Mouse (Mus musculus) inflammation-experienced regulatory T-cells, adult 16 weeks (primary cell): ENCODE results near the gene Uqcr11. TPM values are rescaled to one million over a fixed set of nuclear protein-coding genes. Genes with fewer than 3 reads are reported as not detected.

Experiments
- polyA plus RNA-seq: library from polyadenylated mRNA; unstranded; fragments of 100-300 nt; shearing (Covaris generic); gene quantifications from one replicate; pipeline ENCODE4 v1.2.1, GENCODE M21; 2017

The Uqcr11 gene
- 258 TPM for polyA plus RNA-seq

DNA sequence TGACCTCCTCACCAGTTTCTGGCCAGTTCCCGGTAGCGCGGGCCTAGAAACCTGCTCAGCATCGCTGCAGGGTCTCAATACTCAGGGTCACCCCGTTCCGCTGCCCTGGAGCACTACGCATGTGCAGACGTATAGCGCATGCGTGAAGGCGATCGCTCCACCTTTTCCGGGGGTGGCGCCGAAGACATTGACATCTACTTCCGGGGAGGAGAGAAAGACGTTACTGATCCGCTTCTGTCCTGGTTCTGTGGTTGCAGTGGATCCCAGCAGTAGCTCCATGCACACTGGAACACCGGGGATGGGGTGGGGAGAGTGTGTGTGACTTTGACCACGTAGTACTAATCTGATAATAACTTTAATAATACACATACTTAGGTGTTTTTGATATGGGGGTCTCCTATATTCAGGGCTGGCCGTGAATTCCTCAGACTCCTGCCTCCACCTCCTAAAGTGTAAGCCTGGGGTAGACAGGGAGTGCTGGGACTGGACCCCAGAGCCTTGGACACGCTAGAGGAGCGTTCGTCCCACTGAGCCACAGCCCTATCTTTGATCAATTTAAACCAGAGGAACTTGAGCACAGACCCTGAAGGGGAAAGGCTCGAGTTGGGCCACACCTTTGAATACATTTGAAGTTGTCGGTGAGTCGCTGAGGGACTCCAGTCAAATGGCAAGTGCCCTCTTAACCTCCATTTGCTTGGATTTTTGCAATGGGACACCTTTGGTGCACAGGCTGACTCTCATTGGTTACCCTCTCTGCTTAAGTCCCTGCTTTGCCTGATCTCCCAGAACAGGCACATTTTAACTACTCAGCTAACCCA, at the start of gene Uqcr11:
Gene Uqcr11 (minus strand): TSS at position 147 of the 818 bp plus-strand sequence.

DNA sequence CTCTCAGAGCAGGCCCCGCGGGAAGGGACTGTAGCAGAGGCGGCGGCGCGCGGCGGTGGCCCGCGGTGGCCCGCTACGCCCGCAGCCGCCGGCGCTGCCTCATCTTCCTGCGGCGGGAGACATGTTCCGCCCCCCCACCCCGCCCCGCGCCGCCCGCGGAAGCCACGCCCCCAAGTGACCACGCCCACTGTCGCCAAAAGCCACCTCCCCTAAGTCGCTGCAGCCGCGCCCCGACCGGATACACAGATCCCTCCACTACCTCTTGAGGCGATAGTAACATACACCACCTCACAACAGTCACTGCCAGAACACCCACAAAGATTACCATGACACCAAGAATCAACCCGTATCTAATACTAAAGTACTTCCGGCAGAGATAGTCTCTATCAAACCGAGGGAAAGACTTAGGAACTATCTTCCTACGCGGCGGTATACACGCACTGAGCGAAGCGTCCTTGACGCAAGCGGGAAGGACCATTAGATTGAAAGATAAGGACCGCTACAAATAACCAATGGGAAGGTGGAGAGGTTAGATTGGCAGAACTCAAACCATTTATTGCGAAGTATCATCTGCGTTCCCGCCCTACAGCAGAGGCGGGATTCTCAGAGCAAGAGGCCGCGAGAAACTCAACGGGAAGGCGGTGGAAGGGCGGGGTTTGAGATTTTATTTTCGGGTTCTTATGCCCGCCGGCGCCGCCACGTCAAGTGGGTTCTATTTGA, 27.0 kb upstream of the Uqcr11 start, which contains the start of gene Tcf3:
Gene Tcf3 (minus strand): TSS at position 135 of the 720 bp plus-strand sequence.

DNA sequence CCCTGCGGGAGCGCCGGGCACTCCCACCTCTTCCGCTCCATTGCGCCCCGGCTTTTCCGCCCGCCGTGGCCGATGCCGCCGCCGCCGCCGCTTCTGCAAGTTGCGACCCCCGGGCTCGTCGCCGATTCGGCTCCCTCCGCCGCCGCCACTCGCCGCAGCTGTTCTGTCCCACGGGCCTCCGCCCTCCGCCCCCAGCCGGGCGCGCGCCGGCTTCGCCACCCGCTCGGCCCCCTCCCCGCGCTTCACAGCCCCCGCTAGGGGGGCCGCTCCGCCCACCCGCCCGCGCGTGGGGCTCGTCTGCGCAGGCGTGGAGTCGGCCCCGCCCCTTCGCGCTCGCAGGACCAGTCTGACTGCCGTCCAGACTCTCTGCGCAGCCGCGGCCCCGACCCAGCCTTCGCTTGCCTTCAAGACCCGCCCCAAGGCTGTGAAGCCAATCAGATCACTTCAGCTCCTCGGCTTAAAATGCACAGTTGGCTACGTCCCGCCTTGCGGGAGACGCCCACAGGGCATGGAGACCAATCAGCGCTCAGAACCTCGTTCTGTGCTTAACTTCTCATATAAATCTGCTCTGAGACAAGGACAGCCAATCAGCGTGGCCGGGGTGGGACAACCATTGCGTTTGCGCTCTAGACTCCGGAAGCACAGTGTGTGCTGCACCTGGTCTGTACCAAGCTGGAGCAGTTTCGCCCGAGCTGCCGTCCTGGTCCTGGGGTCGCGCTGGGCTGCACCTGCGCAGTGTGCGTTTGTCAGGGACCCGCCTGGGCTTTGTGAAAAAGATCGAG, 7.2 kb downstream of the Uqcr11 start, which contains the start of gene Mbd3:
Gene Mbd3 (minus strand): TSS at position 360 of the 782 bp plus-strand sequence.

DNA sequence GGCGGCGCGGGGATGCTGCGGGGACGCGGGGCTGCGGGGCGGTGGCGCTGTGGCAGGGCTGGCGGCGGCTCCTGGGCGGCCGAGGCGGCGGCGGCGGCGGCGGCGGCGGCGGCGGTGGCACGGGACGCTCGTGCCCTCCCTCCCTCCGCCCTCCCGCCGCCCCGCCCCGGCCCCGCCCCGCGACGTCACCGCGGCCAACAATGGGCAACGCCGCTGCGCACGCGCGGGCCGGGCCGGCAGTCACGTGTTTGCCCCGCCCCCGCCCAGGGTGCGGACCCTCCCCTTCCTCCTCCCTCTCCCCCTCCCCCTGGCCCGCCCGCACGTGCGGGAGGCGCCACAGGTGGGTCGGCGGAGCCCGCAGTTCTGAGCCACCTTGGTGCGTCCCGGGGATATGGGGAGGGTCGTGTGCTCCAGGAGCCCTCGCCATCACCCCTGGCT, 19.1 kb downstream of the Uqcr11 start, which contains the start of gene Mex3d:
Gene Mex3d (minus strand): TSS at position 138 of the 438 bp plus-strand sequence.

DNA sequence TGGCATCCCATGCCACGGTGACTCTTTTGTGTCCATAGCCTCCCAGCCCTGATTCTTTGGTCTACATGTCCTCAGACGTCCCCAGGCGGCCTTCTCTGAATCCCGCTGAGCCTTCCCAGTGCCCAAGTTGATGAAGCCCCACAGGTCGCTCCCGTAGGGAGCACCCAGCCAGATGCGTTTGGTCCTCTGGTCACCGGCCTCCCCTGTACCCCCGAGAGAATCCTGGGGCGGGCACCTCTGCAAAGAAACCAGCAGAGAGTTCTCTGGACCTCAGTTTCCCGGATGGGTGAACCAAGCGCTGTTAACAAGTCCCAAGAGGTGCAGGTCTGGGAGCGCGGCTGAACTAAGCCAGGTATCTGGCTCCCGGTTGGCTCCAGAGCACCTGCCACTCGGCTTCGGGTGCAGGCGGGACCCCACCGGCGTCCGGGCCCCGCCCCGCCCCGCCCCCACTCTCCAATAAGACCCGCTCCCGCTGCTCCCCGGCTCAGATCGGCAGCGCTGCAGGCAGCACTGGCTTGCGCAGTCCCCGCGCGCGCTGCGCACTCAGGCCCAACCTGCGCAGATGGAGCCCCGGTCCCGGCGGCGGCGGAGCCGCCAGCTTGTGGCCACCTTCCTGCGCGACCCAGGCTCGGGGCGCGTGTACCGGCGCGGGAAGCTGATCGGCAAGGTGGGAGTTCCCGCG, 50.5 kb downstream of the Uqcr11 start, which contains the start of gene Plk5:
Gene Plk5 (plus strand): TSS at position 459 of the 682 bp plus-strand sequence.

Other genes starting within 250 kb of the Uqcr11 start
- 199 TPM for gene Cirbp, start 240.8 kb downstream of the Uqcr11 start, polyA plus RNA-seq
- 21.6 TPM for gene 1600002K03Rik, start 233.9 kb downstream of the Uqcr11 start, polyA plus RNA-seq
- gene Efna2, start 227.3 kb downstream of the Uqcr11 start, polyA plus RNA-seq = 0.22 TPM
- 145 TPM for gene Mum1, start 180.4 kb downstream of the Uqcr11 start, polyA plus RNA-seq
- 305 TPM for gene Ndufs7, start 157.7 kb downstream of the Uqcr11 start, polyA plus RNA-seq
- gene Gamt, start 145.8 kb downstream of the Uqcr11 start, polyA plus RNA-seq = 1.6 TPM
- 53.8 TPM for gene Dazap1, start 145.3 kb downstream of the Uqcr11 start, polyA plus RNA-seq
- gene Rps15, start 114.4 kb downstream of the Uqcr11 start, polyA plus RNA-seq = 794 TPM
- gene Apc2, start 110.9 kb downstream of the Uqcr11 start, polyA plus RNA-seq = 0.40 TPM
- gene 2310011J03Rik, start 86.3 kb downstream of the Uqcr11 start, polyA plus RNA-seq = 87.1 TPM
- gene Pcsk4, start 77.3 kb downstream of the Uqcr11 start, polyA plus RNA-seq = 26.3 TPM
- gene Reep6, start 76.9 kb downstream of the Uqcr11 start, polyA plus RNA-seq = not detected
- not detected for gene Adamtsl5, start 58.4 kb downstream of the Uqcr11 start, polyA plus RNA-seq
- gene Plk5, start 50.4 kb downstream of the Uqcr11 start, polyA plus RNA-seq = not detected
- 0.29 TPM for gene Mex3d, start 19.2 kb downstream of the Uqcr11 start, polyA plus RNA-seq
- gene Mbd3, start 7.3 kb downstream of the Uqcr11 start, polyA plus RNA-seq = 34.4 TPM
- gene Tcf3, start 26.8 kb upstream of the Uqcr11 start, polyA plus RNA-seq = 31.6 TPM
- gene Onecut3, start 88.0 kb upstream of the Uqcr11 start, polyA plus RNA-seq = not detected
- gene Atp8b3, start 132.3 kb upstream of the Uqcr11 start, polyA plus RNA-seq = not detected
- gene Rexo1, start 154.7 kb upstream of the Uqcr11 start, polyA plus RNA-seq = 59.7 TPM
- 1.1 TPM for gene Klf16, start 170.5 kb upstream of the Uqcr11 start, polyA plus RNA-seq
- gene Abhd17a, start 183.5 kb upstream of the Uqcr11 start, polyA plus RNA-seq = 36.0 TPM
- gene Scamp4, start 196.0 kb upstream of the Uqcr11 start, polyA plus RNA-seq = 136 TPM
- 6.4 TPM for gene Adat3, start 196.1 kb upstream of the Uqcr11 start, polyA plus RNA-seq
- 10.5 TPM for gene Gm49322, start 199.2 kb upstream of the Uqcr11 start, polyA plus RNA-seq
- gene Csnk1g2, start 216.0 kb upstream of the Uqcr11 start, polyA plus RNA-seq = 9.8 TPM